Mouse (Mus musculus) G1E-ER4 (cell line): ENCODE data around the gene S100a13. TPM values are rescaled to one million over a fixed set of nuclear protein-coding genes. Genes with fewer than 3 reads are reported as not detected.

ENCODE experiments used
- GATA1 ChIP-seq: IDR thresholded peaks from one replicate; pipeline ENCODE4 v1.8.0; 2012; ENCODE audit warnings: low read length, inconsistent platforms
- polyA plus RNA-seq: library from polyadenylated mRNA; stranded (reverse); fragments of >175 nt; gene quantifications from 2 replicates; pipeline ENCODE4 v1.2.3, GENCODE M21; 2012

S100a13 gene
- polyA plus RNA-seq, 1 experiment, result 3.5 TPM

DNA sequence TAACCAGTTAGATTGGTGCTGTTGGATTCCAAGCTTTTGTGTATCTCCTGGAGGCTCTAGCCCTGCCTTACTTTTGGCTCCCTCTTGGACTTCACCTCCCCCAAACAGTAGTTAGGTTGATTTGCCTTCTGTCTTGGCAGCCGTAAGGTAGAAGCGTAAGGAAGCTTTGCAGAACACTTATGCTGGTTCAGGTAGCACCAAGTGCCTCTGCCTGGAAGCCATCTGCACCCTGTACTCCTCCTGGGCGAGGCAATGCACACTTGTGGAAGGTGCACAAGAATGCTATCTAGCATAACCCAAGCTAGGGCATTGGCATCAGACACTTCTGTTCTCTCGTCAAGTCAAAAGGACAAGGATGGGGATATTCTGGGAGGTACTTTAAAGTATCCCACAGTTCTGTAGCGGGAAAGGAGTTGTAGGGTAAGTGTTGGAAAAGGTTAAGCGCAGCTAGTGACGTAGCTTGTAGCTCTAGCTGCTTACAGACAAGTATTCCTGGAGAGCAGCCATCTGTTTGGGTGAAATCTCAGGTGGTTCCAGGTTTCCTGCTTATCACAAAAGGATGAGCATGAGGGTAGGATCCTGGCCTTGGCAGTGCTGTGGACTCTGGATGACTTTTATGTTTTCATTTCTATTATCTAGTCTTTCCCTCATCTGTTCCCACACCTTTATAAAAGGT lies 18.2 kb upstream of the S100a13 start:
- TF ChIP-seq GATA1, result no peak

DNA sequence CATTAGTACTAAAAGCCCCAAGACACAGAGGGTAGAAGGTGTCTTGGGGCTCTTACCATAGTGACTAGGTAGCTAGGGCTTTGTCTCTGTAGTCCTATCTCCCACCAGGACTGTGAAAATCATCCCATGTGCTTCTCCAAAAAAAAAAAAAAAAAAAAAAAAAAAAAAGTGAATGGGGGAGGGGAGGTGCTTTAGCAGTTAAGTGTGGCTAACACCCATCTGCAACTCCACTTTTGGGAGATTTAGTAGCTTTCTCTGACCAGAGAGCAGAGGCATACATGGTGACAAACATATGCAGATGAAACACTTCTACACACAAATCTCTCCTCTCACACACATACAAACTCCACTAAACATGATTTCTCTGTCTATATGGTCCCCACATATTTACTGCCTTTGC lies 16.6 kb upstream of the S100a13 start:
- no peak for TF ChIP-seq GATA1

DNA sequence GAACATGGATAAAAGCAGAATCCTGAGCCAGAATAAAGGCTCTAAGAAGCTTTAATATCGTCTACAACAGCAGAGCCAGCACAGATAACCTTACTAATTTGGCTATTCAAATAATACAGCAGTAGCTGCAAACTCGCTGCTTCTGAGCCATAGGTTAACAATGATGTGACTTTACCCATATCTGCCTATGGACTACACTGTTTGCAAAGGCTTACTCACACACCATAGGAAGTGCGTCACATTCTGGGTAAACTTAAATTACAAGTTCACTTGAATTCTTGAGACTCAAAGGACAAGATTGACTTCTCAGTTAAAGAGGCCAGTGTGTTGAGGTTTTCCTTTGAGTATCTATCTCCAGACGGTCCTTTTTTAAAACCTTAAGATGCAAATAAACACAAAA lies 10.8 kb upstream of the S100a13 start:
- no peak for TF ChIP-seq GATA1

DNA sequence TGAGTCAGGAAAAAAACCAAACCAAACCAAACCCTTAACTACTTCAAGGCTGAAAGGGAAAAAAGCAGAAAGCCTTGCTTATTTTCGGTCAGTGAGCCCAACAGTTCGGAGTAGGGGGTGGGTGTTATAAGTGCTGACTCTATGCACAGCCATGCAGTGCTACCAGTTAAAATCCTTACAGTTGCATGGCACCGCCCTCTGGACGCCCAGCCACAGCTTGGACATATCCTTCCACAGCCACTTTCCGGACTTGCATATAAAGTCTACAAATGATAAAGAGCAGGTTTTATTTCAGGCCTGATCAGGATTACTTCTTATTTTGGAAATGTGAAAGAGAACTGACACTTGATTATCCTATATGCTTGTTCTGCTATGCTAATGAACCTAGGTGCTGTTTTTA lies 9.0 kb upstream of the S100a13 start:
- TF ChIP-seq GATA1, result no peak

DNA sequence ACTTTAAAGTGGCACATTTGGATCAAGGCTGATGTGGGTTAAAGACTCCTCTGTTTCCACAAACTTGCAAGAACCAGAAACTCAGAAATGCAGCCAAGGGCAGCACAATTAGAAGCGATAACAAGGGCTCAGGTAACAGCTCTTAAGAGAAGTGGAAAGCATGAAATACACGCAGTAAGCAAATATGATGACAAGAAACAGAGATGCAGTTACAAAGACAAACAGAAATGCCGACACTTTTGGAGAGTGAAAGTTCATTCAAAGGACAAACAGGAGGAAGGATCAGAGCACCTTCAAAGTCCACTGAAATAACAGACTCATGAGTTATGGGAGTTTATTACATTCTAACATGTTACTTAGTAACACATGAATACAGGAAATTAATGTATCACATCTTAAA lies 7.9 kb upstream of the S100a13 start:
- no peak for TF ChIP-seq GATA1

DNA sequence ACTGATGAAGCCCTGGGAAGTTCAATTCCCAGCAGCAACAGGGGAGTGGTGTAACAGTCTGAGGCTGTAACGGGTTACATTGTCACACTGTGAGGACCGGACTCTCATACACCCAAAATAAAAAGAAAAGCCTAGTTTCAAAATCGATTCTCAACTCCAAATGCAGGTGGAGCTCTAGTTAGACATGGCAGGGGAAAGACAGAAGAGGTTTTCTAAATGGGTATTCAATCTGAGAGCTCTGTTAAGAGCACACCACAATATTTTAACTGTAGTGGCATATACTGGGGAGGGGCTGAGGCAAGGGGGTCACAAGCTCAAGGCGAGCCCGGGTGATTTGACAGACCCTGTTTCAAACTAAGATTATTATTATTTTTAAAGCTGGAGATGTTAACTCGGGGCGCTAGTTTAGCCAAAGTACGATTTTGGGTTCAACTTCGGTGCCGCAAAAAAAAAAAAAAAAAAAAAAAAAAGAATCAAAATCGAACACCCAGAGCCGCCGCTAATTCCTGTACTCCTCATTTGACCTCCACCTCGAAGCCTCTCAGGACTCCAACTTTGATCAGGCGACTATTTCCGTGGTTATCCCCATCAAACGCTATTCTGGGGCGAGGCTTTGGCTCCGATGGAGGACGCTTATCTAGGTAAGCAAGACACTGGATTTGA lies 5.8 kb upstream of the S100a13 start:
- no peak for TF ChIP-seq GATA1

DNA sequence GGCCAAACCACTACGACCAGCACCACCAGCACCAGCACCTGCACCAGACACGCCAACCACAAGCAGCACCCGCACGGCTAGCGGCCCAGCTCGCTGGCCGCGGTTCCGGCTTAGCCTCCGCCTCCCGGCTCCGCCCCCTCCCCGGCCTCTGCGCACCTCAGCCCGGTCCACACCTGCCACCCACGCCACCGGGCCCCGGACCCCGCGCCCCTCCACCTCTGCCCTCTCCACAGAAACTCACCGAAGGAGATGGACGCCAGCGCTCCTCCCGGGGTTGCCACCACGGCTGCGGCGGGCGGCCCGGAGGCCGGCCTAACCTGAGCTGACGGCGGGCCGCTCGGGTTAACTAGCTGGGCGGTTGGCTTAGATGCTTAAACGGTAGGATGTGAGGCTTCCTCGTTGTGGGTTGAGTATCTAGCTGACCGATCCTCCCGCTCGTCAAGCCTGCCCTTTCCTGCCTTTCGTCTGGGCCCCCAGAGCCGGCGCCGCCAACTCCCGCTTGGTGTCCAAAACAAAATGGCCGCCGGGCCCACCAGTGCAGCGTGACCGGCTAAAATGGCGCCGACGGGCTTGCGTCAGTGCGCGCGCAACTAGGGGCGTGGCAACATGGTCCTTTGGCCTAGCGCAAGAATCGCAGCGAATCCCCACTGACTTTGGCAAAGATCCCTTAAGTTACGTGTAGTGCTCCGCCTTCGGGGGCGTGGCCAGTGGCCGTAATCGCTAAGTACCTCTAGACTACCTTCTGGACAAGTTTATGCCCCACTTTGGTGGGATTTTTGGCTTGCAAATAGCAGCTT lies 5.1 kb upstream of the S100a13 start, which contains the start of gene Chtop:
Gene Chtop, minus strand, starts transcription at position 549 of the 797 bp plus-strand sequence.
- TF ChIP-seq GATA1, result no peak

DNA sequence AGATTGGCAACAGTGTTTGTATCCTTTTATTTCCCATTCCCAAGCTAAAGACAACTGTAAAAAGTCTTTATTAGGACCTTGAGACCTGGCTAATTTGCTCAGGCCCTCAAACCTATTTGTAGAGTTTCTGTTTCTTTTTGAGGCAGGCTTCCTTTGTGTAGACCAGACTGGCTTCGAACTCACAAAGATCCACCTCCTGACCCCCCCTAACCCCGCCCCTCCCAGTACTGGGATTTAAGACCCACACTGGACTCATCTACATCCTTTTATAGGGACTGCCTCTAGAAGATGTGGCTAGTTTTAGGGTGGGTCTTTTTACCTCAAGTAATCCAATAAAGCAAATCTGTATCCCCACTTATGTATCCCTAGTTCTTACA lies 4.5 kb upstream of the S100a13 start:
- TF ChIP-seq GATA1, result no peak

DNA sequence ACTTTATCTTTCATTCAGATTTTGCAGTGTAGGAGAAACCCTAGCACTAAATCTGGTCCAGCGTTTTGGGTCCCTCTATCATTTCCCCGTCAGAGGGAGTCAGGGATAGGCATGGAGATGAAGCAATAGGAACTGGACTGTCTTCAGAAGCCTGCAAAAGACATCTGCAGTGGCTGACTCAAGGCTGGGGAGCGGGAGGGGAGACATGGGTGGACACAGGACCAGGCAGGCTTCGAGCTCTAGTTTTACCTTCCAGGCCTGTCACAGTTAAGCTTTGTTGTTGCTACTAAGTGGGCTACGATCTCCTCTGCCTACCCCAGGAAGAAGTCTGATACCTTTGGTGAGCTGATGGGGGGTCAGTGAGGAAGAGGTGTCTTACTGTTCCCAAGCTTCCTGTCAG lies 2.0 kb upstream of the S100a13 start:
- no peak for TF ChIP-seq GATA1

DNA sequence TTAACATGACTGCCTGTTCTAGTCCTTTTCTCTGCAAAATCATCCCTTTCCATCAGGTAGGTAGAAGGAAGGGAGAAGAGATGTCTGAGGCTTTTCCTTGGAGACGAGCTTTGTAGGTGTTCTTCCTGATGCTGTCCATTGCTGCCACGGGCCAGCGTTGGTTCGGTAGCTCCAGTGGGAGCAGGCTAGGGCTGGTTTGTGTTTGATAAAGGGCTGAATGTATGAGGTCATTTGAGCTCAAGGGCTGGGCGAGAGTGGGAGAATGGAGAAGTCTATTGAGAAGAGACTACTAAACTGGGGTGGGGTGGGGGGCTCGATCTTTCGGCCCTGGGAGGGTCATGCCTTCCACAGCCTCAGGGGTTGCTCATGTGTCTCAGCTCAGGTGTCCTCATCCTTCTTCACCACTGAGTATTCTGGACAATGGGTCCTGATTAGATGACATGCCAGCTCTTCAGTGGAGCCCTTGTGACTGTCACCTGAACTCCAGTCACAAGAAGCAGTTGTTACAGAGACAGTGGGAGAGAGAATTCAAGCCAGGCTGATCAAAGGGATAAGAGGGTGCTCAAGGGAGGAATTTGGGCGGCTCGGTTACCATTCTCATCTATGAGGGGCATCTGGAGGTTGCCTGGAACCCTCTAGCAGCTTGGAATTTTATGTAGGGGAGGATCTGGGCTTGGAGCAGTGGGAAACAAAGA lies 1.1 kb upstream of the S100a13 start:
- TF ChIP-seq GATA1, result no peak

DNA sequence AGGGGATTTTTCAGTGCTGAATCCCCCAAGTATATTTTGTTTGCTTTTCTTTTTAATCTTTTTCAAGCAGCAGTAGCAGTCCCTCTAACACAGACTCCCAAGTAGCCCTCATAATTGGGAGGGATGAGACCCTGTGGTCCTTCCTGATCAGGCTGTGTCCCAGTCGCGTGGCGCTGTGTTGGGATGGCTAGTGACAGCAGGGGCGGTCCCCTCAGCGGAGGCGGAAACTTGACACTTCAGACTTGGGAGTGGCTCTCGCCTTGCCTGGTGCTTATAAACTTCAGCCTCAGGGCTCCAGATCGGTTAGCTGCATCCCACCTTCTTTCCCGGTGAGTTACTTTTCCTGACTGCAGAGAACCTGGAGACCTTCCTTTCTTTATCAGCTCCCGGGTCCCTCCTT lies 456 bp downstream of the S100a13 start:
- TF ChIP-seq GATA1, result no peak

DNA sequence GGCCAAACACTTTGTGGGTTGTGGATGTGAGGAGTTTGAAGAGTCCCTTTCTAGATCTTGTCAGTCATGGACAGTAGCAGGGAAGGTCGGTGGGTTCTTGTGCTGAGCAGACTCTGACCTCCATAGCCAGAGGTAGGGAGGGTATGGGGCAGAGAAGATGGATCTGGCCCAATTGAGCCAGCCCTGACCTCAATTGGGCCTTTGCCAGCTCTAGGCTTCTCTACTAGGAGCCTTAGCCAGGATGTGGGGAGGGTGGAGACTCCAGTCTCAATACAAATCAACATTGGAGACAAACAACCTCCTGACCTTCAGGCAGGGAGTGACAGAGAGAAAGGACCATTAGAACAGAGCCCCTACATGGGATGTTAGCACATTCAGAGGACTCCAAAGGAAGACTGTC lies 1.0 kb downstream of the S100a13 start:
- no peak for TF ChIP-seq GATA1

DNA sequence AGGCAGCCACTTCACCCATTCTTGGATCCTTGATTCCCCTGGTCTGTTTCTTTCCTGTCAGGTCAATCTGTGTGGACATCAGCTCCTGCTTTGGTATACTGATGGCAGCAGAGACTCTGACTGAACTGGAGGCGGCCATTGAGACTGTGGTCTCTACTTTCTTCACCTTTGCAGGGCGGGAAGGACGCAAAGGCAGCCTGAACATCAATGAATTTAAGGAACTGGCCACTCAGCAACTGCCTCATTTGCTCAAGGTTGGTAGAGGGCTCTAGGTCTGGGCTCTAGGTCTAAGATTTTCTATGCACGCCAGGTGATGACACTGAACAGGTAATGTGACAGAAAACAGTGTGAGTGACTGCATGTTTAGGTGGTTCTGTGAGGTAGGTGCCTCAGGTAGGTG lies 1.6 kb downstream of the S100a13 start:
- TF ChIP-seq GATA1, result no peak

DNA sequence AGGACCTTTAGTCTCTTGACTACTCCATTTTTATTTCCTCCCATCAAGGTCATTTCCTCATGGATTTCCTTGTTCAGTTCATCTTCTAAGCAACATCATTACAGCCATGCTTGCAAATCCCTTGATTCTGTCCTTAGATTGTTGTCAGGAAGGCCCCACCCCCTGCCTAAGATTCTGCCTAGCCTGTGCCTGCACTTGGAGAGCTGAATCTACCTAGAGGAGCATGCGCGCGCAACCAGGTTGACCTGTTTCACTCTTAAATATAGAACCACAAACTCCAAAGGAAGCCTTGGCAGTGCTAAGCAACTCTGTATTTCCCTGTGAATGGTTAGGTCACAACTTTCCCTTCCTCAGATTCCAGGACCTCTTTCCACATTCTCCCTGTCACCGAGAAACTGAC lies 3.5 kb downstream of the S100a13 start:
- TF ChIP-seq GATA1, result no peak

DNA sequence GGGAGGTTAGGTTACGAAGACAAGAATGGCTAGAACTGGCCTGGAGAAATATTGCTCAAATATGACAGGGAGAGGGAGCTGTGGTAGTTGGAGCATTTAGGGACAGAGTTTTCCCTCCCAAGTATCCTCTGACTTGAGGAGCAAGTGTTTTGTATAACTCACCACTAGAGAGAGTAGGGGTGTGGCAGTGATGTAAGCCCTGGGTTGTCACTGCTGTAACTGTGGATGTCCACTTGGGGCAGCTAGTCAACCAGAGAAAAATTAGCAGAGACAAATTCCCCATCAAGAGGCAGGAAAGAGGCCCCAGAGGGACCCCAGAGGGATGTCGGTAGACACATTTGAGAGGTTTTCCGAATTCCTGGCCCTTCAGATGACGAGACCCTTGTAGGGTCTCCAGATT lies 11.2 kb downstream of the S100a13 start:
- TF ChIP-seq GATA1, result no peak

DNA sequence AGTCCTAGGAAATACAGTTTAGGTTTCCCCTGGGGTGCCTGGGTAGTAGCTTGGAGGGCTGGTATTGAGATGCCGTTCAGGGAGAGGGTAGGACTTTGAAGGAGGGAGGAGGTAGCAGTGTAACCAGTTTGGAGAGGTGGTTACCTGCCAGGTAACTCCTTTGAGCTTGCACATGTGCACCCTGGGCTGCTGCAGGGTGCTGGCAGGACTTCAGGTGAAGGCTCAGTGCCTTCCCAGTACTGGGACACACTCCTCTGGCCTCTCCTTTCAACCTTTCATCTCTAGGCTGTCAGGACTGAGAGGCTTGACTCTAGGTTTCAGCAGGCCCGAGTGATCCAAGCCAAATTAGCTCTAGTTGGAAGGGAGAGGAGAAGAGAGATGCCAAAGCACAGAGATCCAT lies 11.8 kb downstream of the S100a13 start:
- no peak for TF ChIP-seq GATA1
